Mouse (Mus musculus): Measurements from ENCODE around the gene Grik4. TPM values are rescaled to one million over a fixed set of nuclear protein-coding genes. Genes with fewer than 3 reads are reported as not detected.

Gene Grik4
- polyA plus RNA-seq, 1 experiment from 2014 or later, result 0.49 TPM

- H3K9ac ChIP-seq (replicated peaks; ENCODE audit: low read length), result peak overlapping the region; percentile 88
- WGBS, result 51% methylated on average over 4 of the region's 4 CpGs
These were observed 473.1 kb downstream of the Grik4 start for GRCm38 (mm10) chr9:42471214-42471613.

GRCm38 (mm10) chr9:42469323-42469722 is 475.0 kb downstream of the Grik4 start:
- no peaks in the 10 kb centered on the region for H3K4me1 ChIP-seq (ENCODE audit: control insufficient read depth, insufficient read depth, low read length)
- H3K4me2 ChIP-seq (ENCODE audit: low read depth, low read length), result no peak overlapping the region
- H3K27ac ChIP-seq (replicated peaks; ENCODE audit: low read depth, low read length), result no peak overlapping the region
- H3K9ac ChIP-seq (replicated peaks; ENCODE audit: low read length), result no peak overlapping the region
- H3K36me3 ChIP-seq (replicated peaks; ENCODE audit: control insufficient read depth, insufficient read depth, low read depth, low read length), result no peaks in the 10 kb centered on the region
- no peak for DNase-seq (ENCODE audit: low spot score)
- no peak for ATAC-seq (replicated peaks; ENCODE audit: insufficient number of reproducible peaks, low FRiP score, low TSS enrichment, low read depth)
- no peak overlapping the region for H3K4me3 ChIP-seq (ENCODE audit: low read depth, low read length)
- 94% methylated on average over 15 of the region's 15 CpGs for WGBS
- no peaks in the 10 kb centered on the region for H3K27me3 ChIP-seq (ENCODE audit: control insufficient read depth, insufficient read depth, low read length)
- no peaks in the 10 kb centered on the region for H3K9me3 ChIP-seq (replicated peaks; ENCODE audit: control insufficient read depth, low read length)

More at GRCm38 (mm10) chr9:42471214-42471613, 473.1 kb downstream of the Grik4 start:
- H3K36me3 ChIP-seq (replicated peaks; ENCODE audit: control insufficient read depth, insufficient read depth, low read depth, low read length), result no peaks in the 10 kb centered on the region
- H3K4me3 ChIP-seq (ENCODE audit: low read depth, low read length), result peak overlapping the region; percentile 96
- H3K27me3 ChIP-seq (ENCODE audit: control insufficient read depth, insufficient read depth, low read length), result no peaks in the 10 kb centered on the region
- H3K9me3 ChIP-seq (replicated peaks; ENCODE audit: control insufficient read depth, low read length), result no peaks in the 10 kb centered on the region
- no peaks in the 10 kb centered on the region for H3K4me1 ChIP-seq (ENCODE audit: control insufficient read depth, insufficient read depth, low read length)
- no peak overlapping the region for H3K27ac ChIP-seq (replicated peaks; ENCODE audit: low read depth, low read length)
- peak overlapping the region; percentile 72 for H3K4me2 ChIP-seq (ENCODE audit: low read depth, low read length)
- DNase-seq (ENCODE audit: low spot score) (no peak), ATAC-seq (replicated peaks; ENCODE audit: insufficient number of reproducible peaks, low FRiP score, low TSS enrichment, low read depth) (no peak; the same call in 1 of the 2 replicates)

GRCm38 (mm10) chr9:42468360-42468759 is 475.9 kb downstream of the Grik4 start:
- ATAC-seq (replicated peaks; ENCODE audit: insufficient number of reproducible peaks, low FRiP score, low TSS enrichment, low read depth) (no peak), DNase-seq (ENCODE audit: low spot score) (no peak)
- Histone ChIP-seq H3K27ac (replicated peaks; ENCODE audit: low read depth, low read length) (no peak overlapping the region), H3K9me3 (replicated peaks; ENCODE audit: control insufficient read depth, low read length) (no peaks in the 10 kb centered on the region), H3K9ac (replicated peaks; ENCODE audit: low read length) (no peak overlapping the region), H3K4me2 (ENCODE audit: low read depth, low read length) (no peak overlapping the region), H3K4me1 (ENCODE audit: control insufficient read depth, insufficient read depth, low read length) (no peaks in the 10 kb centered on the region), H3K27me3 (ENCODE audit: control insufficient read depth, insufficient read depth, low read length) (no peaks in the 10 kb centered on the region), H3K36me3 (replicated peaks; ENCODE audit: control insufficient read depth, insufficient read depth, low read depth, low read length) (no peaks in the 10 kb centered on the region), H3K4me3 (ENCODE audit: low read depth, low read length) (no peak overlapping the region)
- WGBS, result 92% methylated on average over 5 of the region's 5 CpGs

Small RNA genes within 50 kb of the gene (microRNA-seq; reads per million reads assigned to microRNA genes)
- gene Gm27509 (ENCODE audit: borderline number of aligned reads), result not detected

Other genes starting within 250 kb of the Grik4 start
- gene Arhgef12, start 162.7 kb upstream of the Grik4 start, polyA plus RNA-seq (2014; fragmentation: Nextera tagmentation; extraction: Ambion mirVana), result 8.2 and 10.5 TPM in 2 replicates
- 13.6 and 13.9 TPM in 2 replicates for gene Tmem136, start 172.1 kb upstream of the Grik4 start, polyA plus RNA-seq (2014; fragmentation: Nextera tagmentation; extraction: Ambion mirVana)

All from embryonic facial prominence, embryonic 11.5 days (tissue).